Mouse (Mus musculus): Measurements from ENCODE around the gene Npw.

The Npw gene

GRCm38 (mm10) chr17:24640119-24640518, 18.1 kb downstream of the Npw start:
- DNase-seq (ENCODE audit: low spot score): no peak

GRCm38 (mm10) chr17:24639571-24639988, 18.7 kb downstream of the Npw start:
- peak; percentile 18 for DNase-seq (ENCODE audit: low spot score)

GRCm38 (mm10) chr17:24638840-24639239, 19.4 kb downstream of the Npw start:
- no peak for DNase-seq (ENCODE audit: low spot score)

- DNase-seq (ENCODE audit: low spot score): no peak
Observed at GRCm38 (mm10) chr17:24638214-24638613, 20.0 kb downstream of the Npw start.

GRCm38 (mm10) chr17:24636781-24637481, 21.3 kb downstream of the Npw start:
- DNase-seq (ENCODE audit: low spot score): no peak

- DNase-seq (ENCODE audit: low spot score): no peak
Observed at GRCm38 (mm10) chr17:24635694-24636093, 22.6 kb downstream of the Npw start.

- no peak for DNase-seq (ENCODE audit: low spot score)
Observed at GRCm38 (mm10) chr17:24635024-24635423, 23.2 kb downstream of the Npw start.

GRCm38 (mm10) chr17:24633831-24634230, 24.4 kb downstream of the Npw start:
- no peak for DNase-seq (ENCODE audit: low spot score)

GRCm38 (mm10) chr17:24632813-24633449, 25.3 kb downstream of the Npw start:
- no peak for DNase-seq (ENCODE audit: low spot score)

GRCm38 (mm10) chr17:24632167-24632812, 26.0 kb downstream of the Npw start, which contains the start of the genes Tsc2 and Nthl1:
Tsc2 (minus strand) TSS chr17:24632630.
Nthl1 (plus strand) TSS chr17:24632680.
- peak; percentile 97 for DNase-seq (ENCODE audit: low spot score)

- no peak for DNase-seq (ENCODE audit: low spot score)
Observed at GRCm38 (mm10) chr17:24630072-24630471, 28.2 kb downstream of the Npw start.

GRCm38 (mm10) chr17:24628646-24629045, 29.6 kb downstream of the Npw start:
- peak; percentile 81 for DNase-seq (ENCODE audit: low spot score)

GRCm38 (mm10) chr17:24625472-24625871, 32.8 kb downstream of the Npw start:
- no peak for DNase-seq (ENCODE audit: low spot score)

GRCm38 (mm10) chr17:24617561-24618194, 40.6 kb downstream of the Npw start:
- DNase-seq (ENCODE audit: low spot score): no peak

GRCm38 (mm10) chr17:24610711-24611110, 47.5 kb downstream of the Npw start:
- no peak for DNase-seq (ENCODE audit: low spot score)

GRCm38 (mm10) chr17:24608874-24609273, 49.4 kb downstream of the Npw start:
- no peak for DNase-seq (ENCODE audit: low spot score)

- DNase-seq (ENCODE audit: low spot score): no peak
Observed at GRCm38 (mm10) chr17:24608370-24608769, 49.9 kb downstream of the Npw start.

Data from embryo, embryonic 10 days (tissue).